Mouse (Mus musculus) bone marrow macrophage, adult 2 months (primary cell): ENCODE measurements at regions not wholly inside any gene's neighbourhood (a gene's known extent, or its start where the extent isn't known, plus 50 kb on each side); places are given as distances from the start of the nearest gene placed in this dataset.

Source experiments
- H3K27ac ChIP-seq: 2 replicates; pipeline ENCODE4 v1.5.1; 2012; ENCODE audit warnings: low read depth, low read length; ENCODE audit not compliant: insufficient read depth
- H3K4me1 ChIP-seq: 2 replicates; pipeline ENCODE4 v1.6.1; 2012; ENCODE audit warnings: low read length; ENCODE audit not compliant: control insufficient read depth, insufficient read depth
- H3K4me3 ChIP-seq: 2 replicates; pipeline ENCODE4 v1.5.1; 2012; ENCODE audit warnings: mild to moderate bottlenecking, low read length, moderate library complexity; ENCODE audit not compliant: insufficient read depth
- CTCF ChIP-seq: IDR thresholded peaks from 2 replicates; pipeline ENCODE4 v1.5.1; 2012; ENCODE audit warnings: low read depth, mild to moderate bottlenecking, low read length, moderate library complexity
- POLR2A ChIP-seq: IDR thresholded peaks from 2 replicates; pipeline ENCODE4 v1.6.1; 2012; ENCODE audit warnings: mild to moderate bottlenecking, low read depth, low read length, borderline replicate concordance

GRCm38 (mm10) chr5:43422815-43423687 lies 92.3 kb upstream of the C1qtnf7 start:
- Histone ChIP-seq H3K4me3 (no peak overlapping the region), H3K4me1 (no peaks in the 10 kb centered on the region), H3K27ac (no peak overlapping the region)
- no peak for TF ChIP-seq CTCF
- TF ChIP-seq POLR2A = no peak

GRCm38 (mm10) chr5:43424551-43425257 lies 90.6 kb upstream of the C1qtnf7 start:
- no peak for TF ChIP-seq CTCF
- TF ChIP-seq POLR2A = no peak
- no peak overlapping the region for H3K4me3 ChIP-seq
- H3K4me1 ChIP-seq = no peaks in the 10 kb centered on the region
- no peak overlapping the region for H3K27ac ChIP-seq

GRCm38 (mm10) chr5:43433337-43433736 lies 82.0 kb upstream of the C1qtnf7 start:
- Histone ChIP-seq H3K4me3 (no peak overlapping the region), H3K4me1 (no peaks in the 10 kb centered on the region), H3K27ac (no peak overlapping the region)
- TF ChIP-seq POLR2A (no peak), CTCF (no peak)

GRCm38 (mm10) chr5:43439191-43439590 lies 76.1 kb upstream of the C1qtnf7 start:
- no peaks in the 10 kb centered on the region for H3K4me1 ChIP-seq
- TF ChIP-seq POLR2A (no peak), CTCF (no peak)
- no peak overlapping the region for H3K27ac ChIP-seq
- no peak overlapping the region for H3K4me3 ChIP-seq

- TF ChIP-seq POLR2A (no peak), CTCF (no peak)
- H3K4me3 ChIP-seq = no peak overlapping the region
- no peak overlapping the region for H3K27ac ChIP-seq
- H3K4me1 ChIP-seq = peaks cover 3% of the 10 kb centered on the region
These were observed 74.0 kb upstream of the C1qtnf7 start for GRCm38 (mm10) chr5:43441306-43441705.

GRCm38 (mm10) chr5:43444582-43445214 lies 70.6 kb upstream of the C1qtnf7 start:
- peaks cover 3% of the 10 kb centered on the region for H3K4me1 ChIP-seq
- TF ChIP-seq CTCF (no peak), POLR2A (no peak)
- no peak overlapping the region for H3K4me3 ChIP-seq
- no peak overlapping the region for H3K27ac ChIP-seq

- Histone ChIP-seq H3K27ac (no peak overlapping the region), H3K4me3 (no peak overlapping the region), H3K4me1 (peaks cover 3% of the 10 kb centered on the region)
- no peak for TF ChIP-seq POLR2A
- TF ChIP-seq CTCF = no peak
These were observed 69.7 kb upstream of the C1qtnf7 start for GRCm38 (mm10) chr5:43445620-43446019.

GRCm38 (mm10) chr5:43446295-43446694 lies 69.0 kb upstream of the C1qtnf7 start:
- Histone ChIP-seq H3K27ac (no peak overlapping the region), H3K4me3 (no peak overlapping the region), H3K4me1 (peaks cover 3% of the 10 kb centered on the region)
- TF ChIP-seq POLR2A (no peak), CTCF (no peak)

GRCm38 (mm10) chr5:43456018-43456417 lies 59.3 kb upstream of the C1qtnf7 start:
- Histone ChIP-seq H3K27ac (no peak overlapping the region), H3K4me3 (no peak overlapping the region), H3K4me1 (peaks cover 6% of the 10 kb centered on the region)
- no peak for TF ChIP-seq CTCF
- no peak for TF ChIP-seq POLR2A
